Mouse (Mus musculus) layer of hippocampus, adult 9-10 months (tissue): ENCODE data around the gene Tent4a.

Source experiments
- DNase-seq: peaks from one replicate; pipeline ENCODE4 v3.0.0; 2022; ENCODE audit warnings: low spot score

The Tent4a gene

GRCm38 (mm10) chr13:69519137-69519536 is 15.3 kb downstream of the Tent4a start:
- DNase-seq = no peak

GRCm38 (mm10) chr13:69517445-69517844 is 17.0 kb downstream of the Tent4a start:
- DNase-seq = no peak

GRCm38 (mm10) chr13:69515091-69515490 is 19.3 kb downstream of the Tent4a start:
- DNase-seq = no peak

GRCm38 (mm10) chr13:69509391-69510244 is 24.8 kb downstream of the Tent4a start:
- DNase-seq = no peak

- no peak for DNase-seq
These were observed 26.8 kb downstream of the Tent4a start for GRCm38 (mm10) chr13:69507666-69508065.

GRCm38 (mm10) chr13:69506341-69507086 is 27.9 kb downstream of the Tent4a start:
- no peak for DNase-seq

- DNase-seq = no peak
These were observed 31.6 kb downstream of the Tent4a start for GRCm38 (mm10) chr13:69502863-69503262.

- DNase-seq = no peak
These were observed 32.2 kb downstream of the Tent4a start for GRCm38 (mm10) chr13:69502157-69502750.

- no peak for DNase-seq
These were observed 36.1 kb downstream of the Tent4a start for GRCm38 (mm10) chr13:69498276-69498675.

GRCm38 (mm10) chr13:69492876-69493463 is 41.4 kb downstream of the Tent4a start:
- no peak for DNase-seq

- DNase-seq = no peak
These were observed 44.6 kb downstream of the Tent4a start for GRCm38 (mm10) chr13:69489777-69490176.

- no peak for DNase-seq
These were observed 45.7 kb downstream of the Tent4a start for GRCm38 (mm10) chr13:69488565-69489255.

GRCm38 (mm10) chr13:69487611-69488275 is 46.7 kb downstream of the Tent4a start:
- DNase-seq = no peak

GRCm38 (mm10) chr13:69487108-69487507 is 47.3 kb downstream of the Tent4a start:
- DNase-seq = no peak

GRCm38 (mm10) chr13:69485833-69486232 is 48.6 kb downstream of the Tent4a start:
- DNase-seq = no peak

- no peak for DNase-seq
These were observed 49.1 kb downstream of the Tent4a start for GRCm38 (mm10) chr13:69485326-69485725.

GRCm38 (mm10) chr13:69482751-69483150 is 51.7 kb downstream of the Tent4a start:
- DNase-seq = no peak

GRCm38 (mm10) chr13:69481634-69482505 is 52.5 kb downstream of the Tent4a start:
- peak; percentile 67 for DNase-seq

- DNase-seq = no peak
These were observed 53.4 kb downstream of the Tent4a start for GRCm38 (mm10) chr13:69481026-69481425.

GRCm38 (mm10) chr13:69479906-69480305 is 54.5 kb downstream of the Tent4a start:
- DNase-seq = no peak
